Mouse (Mus musculus): Measurements from ENCODE around the gene Tia1. TPM values are rescaled to one million over a fixed set of nuclear protein-coding genes. Genes with fewer than 3 reads are reported as not detected.

The Tia1 gene
- total RNA-seq, 2 experiments from 2014 or later = 192 TPM

DNA sequence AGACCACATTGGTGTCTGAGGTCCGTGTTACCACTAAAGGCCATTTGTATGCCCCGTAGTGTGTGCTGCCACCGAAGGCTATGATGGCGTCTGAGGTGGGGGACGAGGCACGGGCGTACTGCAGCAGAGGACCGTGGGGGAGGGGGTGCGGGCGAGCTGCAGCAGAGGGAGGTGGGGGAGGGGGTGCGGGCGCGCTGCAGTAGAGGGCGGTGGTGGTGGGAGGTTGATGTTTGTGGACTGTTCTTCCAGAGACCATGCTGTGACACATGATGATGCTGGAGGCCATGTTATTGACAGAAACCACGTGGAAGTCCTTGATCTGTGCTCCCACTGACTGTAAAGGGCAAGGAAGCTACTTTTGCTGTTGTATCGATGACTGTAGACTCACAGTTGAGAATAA lies 20.6 kb upstream of the Tia1 start:
- DNase-seq = no peak
- intact Hi-C loops (cut with DNase I) = loop anchor here (10.0 kb wide), 1 partner anchor 439 kb away; no protein-coding TSS in a partner anchor

DNA sequence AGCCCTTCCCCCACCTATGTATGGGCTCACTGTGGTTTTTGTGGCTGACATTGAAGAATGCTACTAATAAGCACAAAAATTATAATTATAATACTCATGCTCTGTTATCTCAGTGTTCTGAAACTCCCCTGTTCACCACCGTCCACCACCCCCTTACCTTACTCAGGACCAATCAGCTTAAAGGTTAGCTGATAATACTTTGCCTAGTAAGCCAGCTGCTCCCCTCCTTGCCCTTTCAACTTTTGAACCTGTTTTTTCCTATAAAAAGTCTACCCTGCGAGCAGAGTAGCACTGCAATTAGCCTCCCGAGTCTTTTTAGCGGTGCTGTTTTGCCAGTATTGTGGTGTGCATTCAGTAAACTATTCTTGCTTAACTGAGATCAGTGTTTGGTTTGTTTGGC lies 19.3 kb upstream of the Tia1 start:
- intact Hi-C loops (cut with DNase I) = loop anchor here (10.0 kb wide), 1 partner anchor 440 kb away; no protein-coding TSS in a partner anchor
- no peak for DNase-seq

DNA sequence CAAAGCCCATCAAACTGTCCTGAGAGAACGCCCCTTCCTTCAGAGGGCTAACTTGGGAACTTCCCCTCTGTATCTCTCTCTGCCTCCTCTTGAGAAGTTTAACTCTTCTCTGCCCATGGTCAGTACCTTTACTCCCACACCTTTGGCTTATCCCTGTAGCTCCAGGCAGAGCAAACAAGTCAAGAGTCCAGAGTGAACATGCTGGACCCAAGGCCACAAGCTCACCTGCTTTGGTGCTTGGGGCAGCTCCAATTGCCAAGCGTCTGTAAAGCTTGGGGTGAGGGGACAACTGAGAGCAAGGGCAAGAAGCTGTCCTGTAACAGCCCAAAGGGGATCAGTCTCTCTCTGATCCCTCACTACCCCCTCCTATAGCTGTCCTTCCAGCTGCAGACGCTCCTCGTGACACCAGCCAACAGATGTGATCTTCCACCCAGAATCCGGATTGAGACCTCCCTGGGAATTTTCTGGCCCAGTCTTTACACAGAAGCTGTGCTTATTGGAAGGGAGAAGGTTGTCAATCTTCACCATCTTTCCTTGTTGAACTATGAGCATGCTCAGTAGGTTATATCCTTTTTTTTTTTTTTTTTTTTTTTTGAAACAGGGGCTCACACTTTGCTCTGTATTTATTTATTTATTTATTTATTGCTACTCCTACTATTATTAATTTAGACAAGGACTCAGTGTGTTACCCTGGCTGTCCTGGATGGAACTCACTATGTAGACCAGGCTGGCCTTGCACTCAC lies 18.5 kb upstream of the Tia1 start:
- no peak for DNase-seq
- intact Hi-C loops (cut with DNase I) = loop anchor here (10.0 kb wide), 1 partner anchor 441 kb away; no protein-coding TSS in a partner anchor

DNA sequence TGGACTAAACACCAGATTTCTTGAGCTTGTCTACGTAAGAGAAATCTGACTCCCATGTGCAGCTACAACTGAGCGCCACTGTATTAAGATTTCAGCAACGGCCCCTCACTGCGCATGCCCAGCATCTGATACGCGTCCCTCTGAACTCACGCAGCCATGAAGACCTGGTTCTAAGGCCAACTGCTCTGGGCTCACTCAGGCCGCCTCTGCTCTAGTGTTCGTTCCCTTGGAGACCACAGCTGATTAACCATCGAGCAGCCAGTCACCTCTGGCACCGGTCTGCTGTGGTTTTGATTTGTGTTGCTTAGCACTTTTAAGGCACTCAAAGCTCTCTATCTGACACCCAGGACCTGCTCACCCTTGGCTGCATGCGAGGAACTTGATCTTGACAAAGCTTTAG lies 16.7 kb upstream of the Tia1 start:
- no peak for DNase-seq
- intact Hi-C loops (cut with DNase I) = loop anchor here (10.0 kb wide), 1 partner anchor 443 kb away; no protein-coding TSS in a partner anchor

DNA sequence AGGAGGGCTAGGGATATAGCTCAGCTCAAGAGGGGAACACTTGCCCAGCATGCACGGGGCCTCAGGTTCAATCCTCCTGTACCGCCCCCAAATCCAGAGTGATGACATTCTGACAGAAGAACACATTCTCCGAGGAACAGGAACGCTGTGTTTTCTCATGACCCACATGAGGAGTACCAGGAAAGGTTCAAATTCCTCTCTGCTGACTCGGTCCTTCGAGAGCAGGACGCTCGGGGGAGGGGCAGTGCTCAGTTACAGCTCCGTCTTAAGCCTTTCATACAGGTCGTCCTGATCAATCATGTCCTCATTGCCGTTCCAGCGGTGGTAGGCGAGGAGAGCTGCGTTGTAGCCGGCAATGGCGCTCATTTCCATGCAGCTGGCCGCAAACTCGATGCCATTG lies 15.6 kb upstream of the Tia1 start:
- intact Hi-C loops (cut with DNase I) = loop anchor here (10.0 kb wide), 1 partner anchor 444 kb away; no protein-coding TSS in a partner anchor
- no peak for DNase-seq

DNA sequence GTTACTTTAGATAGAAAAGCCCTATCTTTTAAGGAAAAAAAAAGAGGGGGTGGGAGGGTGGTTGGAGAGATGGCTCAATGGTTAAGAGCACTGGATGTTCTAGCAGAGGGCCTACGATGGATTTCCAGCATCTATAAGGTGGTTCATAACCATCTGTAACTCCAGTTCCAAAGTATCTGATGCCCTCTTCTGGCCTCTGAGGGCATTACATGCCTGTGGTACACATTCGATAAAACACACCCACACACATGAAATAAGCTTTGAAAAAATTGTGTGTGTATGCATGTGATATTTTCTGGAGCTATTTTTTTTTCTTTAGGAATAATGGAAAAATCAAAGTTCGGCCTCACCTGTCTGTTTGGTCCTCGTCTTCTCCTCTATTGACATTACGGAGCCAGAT lies 12.7 kb upstream of the Tia1 start:
- intact Hi-C loops (cut with DNase I) = no loop called here
- DNase-seq = no peak

DNA sequence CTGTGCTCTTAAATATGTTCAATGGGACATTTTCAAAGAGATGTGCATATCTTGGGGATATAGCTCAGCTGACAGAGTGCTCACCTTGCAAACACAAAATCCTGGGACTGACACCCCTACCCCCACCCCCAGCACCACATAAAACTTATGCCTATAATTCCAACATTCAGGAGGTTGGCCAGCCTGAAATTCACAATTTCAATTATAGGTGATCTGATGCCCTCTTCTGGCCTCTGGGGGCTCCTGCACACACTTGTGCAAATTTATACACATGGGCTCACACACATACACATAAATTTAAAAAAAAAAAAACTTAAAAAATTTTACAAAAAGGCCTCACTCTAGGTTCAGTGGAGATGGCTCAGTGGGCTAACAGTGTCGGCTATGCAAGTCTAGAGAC lies 10.8 kb upstream of the Tia1 start:
- intact Hi-C loops (cut with DNase I) = no loop called here
- DNase-seq = no peak

DNA sequence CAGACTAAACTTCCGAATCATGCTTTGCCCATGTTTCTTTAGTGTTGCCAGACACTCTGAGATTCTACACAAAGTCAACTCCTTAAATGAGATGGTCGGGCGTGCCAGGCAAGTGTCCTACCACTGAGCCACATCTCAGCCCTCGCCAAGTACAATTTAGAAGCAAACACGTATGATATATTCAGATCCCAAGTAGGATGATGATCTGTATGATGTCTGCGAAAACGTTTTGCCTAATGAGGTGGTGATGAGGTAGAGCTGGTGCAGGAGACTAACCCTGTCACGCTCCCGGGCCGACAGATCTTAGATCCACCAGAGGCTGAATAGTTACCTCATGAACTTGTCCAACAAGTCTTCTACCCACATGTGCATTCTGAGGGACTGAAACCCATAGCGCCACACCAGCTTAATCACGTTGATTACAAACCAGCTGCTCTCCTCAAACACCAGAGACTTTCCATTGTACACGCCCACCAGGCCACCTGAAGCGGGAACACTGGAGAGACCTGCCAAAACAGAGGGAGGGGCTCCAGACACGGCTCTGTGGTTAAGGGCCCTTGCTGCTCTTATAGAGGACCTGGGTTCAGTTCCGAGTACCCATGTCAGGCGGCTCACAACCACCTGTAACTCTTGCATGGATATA lies 9.8 kb upstream of the Tia1 start:
- DNase-seq = no peak
- intact Hi-C loops (cut with DNase I) = no loop called here

DNA sequence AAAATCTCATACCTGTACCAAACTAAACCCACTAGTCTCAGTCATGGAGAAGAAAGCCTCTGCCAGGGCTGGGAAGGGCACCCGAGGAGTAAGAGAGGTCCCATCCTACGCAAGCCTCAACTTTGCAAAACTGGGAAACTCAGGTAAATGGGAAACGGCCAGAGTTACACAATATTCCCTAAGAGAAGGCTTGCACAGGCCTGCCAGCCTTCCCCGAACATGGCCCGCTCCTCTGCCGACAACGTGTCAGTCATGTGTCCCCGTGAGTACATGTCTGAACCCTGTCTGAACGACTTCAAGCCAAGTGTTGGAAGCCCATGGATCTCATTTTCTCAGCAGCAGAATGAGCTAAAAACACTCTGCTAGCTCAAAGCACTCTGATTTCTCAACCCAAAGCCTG lies 9.0 kb upstream of the Tia1 start:
- intact Hi-C loops (cut with DNase I) = no loop called here
- DNase-seq = no peak

DNA sequence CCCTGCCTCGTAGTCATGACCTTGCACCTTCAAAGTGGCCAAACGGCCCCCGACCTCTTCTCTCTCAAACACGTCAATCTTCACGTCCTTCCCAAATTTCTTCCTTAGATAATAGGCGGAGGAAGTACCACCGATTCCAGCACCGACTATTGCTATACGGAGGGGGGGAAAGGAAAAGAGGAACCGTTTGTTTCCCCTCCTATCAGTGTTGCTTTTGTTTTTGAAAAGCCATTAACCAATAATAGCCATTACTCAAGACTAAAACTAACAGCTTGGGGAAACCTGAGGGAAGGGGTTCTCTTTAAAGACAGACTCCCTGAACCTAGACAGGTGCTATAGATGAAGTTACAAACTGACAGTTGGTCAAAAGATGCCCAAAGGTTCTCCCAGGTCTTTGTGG lies 8.1 kb upstream of the Tia1 start:
- intact Hi-C loops (cut with DNase I) = no loop called here
- no peak for DNase-seq

DNA sequence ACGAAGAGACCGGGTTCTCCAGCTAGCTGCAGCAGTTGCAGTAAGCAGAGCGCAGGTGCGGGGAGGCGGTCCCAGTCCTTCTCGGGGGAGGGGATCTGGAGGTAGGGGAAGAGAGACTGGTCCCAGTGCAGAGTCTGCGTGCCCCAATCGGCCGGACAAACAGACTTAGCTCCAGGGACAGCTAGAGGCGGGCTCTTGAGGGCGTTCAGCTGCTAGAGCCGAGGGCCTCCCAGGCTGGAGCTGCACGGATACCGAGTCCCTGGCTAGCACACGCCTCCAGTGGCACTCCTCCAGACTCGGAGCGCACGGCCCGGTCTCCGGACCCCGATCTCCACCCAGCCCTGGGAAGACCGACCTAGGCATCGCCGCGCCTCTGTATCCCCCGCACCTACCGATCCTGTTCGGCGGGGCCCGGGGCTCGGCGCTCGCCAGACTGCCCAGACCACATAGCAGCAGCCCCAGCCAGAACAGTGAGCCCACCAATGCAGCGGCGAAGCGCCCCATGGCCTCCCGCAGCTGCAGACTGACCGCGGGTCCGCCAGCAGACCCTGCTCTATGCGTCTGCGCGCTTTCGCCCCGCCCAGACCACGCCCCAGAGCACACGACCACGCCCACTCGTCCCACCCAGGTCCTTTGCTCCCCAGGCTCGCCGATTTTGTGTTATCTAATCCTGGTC lies 7.3 kb upstream of the Tia1 start, which contains the start of gene Pcyox1:
Gene Pcyox1 (minus strand): TSS at position 574 of the 676 bp plus-strand sequence.
- intact Hi-C loops (cut with DNase I) = no loop called here
- DNase-seq = peak; percentile 91

DNA sequence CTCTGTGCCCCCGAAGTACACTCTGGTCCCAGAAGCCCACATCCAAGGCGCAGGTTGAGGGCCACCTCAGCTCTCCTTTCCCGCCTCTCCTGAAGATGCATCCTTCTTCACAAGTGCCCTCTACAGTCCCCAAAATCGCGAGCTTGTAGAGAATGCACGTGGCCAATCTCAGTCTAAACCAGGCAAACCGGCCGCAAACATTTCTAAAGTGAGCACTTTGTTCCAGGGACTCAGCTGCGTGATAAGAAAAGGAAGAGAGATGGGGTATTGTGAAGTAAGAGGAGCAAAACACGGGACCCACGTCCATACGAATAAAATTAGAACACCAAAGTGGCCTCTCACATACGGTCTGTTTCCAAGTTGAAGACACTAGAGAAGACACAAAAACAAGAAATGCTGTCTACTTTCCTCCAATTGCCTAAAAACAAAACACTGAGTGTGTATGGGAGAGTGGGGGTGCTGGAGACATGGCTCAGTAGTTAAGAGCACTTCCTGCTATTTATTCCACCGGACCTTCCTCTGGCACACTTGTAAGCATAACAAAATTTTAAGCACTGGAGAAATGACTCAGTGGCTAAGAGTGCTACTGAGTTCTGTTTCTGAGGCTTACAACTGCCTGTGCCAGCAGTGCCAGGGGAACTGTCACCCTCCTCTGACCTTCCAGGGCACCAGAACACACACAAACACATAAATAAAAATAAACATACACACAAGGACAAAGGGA lies 6.6 kb upstream of the Tia1 start:
- no peak for DNase-seq
- intact Hi-C loops (cut with DNase I) = no loop called here

DNA sequence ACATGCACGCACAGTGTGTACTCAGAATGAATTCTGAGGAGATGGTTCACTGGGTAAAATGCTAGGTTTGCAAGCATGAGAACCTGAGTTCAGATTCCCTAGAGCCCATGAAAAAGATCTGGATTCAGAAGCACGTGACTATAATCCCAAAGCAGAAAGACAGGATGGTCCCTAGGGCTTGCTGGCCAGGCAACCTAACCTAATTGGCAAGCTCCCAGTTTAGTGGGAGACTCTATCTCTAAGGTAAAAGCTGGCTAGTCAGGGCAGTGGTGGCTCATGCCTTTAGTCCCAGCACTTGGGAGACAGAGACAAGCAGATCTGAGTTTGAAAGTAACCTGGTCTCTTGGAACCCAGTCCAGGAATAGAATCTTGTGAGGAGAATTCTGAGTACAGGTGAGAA lies 5.0 kb upstream of the Tia1 start:
- no peak for DNase-seq
- intact Hi-C loops (cut with DNase I) = no loop called here

DNA sequence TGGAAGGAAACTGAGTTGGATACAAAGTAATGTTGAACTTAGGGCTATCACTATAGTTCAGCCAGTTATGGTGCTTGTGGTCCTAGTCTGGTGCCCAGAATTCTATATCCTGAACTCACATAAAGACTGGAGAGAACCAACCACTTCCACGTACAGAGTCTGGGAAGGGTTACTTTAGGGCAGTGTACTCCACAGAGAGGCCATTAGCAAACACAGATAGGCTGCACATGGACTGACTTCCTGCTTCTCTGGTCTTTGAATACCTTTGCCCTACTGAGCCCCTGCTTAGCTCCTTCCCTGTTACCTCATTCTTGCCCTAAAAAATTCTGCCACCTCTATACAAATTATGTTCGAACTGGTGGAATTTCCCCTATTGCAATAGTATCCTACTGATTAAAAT lies 4.0 kb upstream of the Tia1 start:
- no peak for DNase-seq
- intact Hi-C loops (cut with DNase I) = no loop called here

DNA sequence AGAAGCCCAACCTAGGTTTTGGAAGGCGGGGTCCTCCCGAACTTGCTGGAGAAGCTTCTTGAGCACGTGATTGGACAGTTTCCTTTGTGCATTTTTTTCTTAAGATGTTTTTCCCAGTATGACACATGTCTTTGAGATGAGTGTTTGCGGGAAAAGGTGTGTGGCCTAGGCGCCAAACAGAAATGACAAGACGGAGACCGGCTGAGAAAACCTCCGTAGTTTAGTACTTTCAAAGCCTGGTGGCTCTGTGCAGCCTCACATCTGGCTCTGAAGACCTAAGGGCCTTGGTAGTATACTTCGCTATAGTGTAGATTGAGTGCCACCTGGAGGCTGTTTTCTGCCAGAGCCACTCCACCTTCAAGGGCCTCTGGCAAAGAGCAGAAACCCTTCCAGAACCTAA lies 3.0 kb upstream of the Tia1 start:
- intact Hi-C loops (cut with DNase I) = no loop called here
- DNase-seq = peak; percentile 52

DNA sequence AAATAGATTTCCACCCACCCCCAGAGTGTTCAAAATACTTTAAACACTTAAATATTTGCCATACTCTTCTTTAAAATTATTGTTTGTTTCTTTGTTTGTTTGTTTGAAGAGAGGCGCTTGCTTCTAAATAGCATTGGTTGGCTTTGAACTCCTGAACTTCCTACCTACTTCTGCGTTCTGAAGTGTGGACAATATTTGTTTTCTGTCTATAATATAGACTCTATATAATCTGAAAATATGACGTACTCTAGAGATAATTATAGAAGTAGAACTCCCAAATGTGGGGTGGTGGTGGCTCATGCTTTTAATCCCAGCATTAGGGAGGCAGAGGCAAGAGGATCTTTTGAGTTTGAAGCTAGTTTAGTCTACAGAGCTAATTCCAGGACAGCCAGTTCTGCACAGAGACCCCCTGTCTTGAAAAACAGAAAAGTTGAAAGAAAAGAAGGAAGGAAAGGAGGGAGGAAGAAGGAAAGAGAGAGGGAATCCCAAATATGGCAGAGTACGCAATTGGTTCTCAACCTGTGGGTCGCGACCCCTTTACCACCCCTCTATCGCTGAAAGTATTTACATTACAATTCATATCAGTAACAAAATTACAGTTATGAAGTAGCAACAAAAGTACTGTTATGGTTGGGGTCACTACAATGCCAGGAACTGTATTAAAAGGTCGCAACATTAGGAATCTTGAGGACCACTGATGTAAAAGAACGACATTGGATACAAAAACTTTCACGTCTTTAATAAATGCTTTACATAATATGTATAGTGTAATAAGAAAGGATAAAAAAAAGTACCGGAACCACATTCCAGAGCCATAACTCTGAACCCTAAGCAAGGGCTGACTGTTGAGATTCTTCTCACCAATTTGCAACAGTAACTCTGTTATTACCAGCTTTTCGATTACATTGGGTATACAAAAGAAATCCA lies 1.1 kb upstream of the Tia1 start:
- intact Hi-C loops (cut with DNase I) = no loop called here
- no peak for DNase-seq

DNA sequence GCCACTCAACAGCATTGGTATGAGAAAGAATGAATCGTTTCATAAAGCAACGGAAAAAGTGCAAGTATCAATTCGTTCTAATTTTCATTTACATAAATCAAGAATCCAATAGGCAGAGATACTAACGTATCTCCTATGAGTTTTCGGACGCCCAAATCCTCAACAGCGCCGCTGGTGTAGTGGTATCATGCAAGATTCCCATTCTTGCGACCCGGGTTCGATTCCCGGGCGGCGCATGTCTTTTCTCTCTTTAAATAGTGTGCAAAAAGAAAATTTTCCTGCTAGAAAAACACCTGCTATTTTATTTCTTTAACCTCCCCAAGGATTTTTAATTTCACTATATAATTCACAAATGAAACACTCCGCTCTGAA lies 305 bp upstream of the Tia1 start:
- intact Hi-C loops (cut with DNase I) = no loop called here
- peak; percentile 86 for DNase-seq

DNA sequence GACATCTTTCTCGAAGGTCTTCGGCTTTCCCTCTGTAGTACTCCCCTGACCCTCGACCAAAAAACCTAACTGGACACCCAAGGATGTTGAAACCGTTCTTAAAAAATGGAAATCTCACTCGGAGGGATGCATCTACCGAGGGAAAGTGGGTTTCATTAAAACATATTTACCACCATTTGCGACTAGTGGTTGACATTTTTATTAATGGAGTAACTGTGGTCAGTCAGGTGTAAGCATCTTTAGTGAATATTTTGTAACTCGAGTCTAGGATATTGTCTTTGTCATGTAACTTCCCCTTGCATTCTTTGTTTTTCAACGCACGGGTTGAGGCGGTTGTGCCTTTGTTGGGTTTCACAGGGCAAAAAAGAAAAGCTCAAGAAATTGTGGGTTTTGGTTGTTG lies 977 bp downstream of the Tia1 start:
- no peak for DNase-seq
- intact Hi-C loops (cut with DNase I) = no loop called here

DNA sequence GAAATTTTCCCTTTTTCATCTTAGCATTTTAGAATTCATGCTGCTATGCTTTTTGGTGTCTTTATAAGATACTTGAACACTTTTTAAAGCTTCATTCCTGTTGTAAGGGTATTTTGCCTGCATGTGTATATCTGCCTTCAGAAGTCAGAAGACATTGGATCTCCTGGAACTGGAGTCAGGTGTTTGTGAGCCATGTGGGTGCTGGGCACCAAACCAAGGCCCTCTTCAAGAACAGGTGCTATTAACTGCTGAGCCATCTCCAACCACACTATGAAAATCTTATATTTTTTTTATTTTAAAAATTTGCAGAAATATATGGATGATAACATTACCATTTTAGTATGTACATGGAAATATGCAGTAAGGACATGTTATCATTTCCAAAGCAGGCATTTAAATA lies 2.3 kb downstream of the Tia1 start:
- DNase-seq = no peak
- intact Hi-C loops (cut with DNase I) = no loop called here

DNA sequence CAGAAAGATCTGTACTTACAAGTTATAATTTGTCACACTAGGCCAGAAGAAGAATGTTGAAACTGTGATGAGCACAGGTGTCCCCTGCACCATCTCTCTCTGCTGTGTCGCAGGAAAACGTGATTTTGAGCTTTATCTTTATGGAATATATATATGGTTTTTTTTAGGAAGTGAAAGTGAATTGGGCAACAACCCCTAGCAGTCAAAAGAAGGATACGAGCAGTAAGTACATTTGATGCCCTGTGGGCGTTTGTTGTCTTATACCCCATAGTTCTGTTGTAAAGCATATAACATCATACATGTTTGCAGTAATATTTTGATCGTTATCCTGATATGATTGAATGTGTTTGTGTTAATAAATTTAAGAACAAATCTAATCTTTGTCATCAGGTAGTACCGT lies 14.7 kb downstream of the Tia1 start:
- intact Hi-C loops (cut with DNase I) = no loop called here

More for the DNA sequence above, 14.7 kb downstream of the Tia1 start:
- no peak for DNase-seq
